Mouse (Mus musculus) CH12.LX (cell line): ENCODE measurements around the gene Rpl26. TPM values are rescaled to one million over a fixed set of nuclear protein-coding genes. Genes with fewer than 3 reads are reported as not detected.

Experiments used
- DNase-seq: peaks from one replicate; pipeline ENCODE4 v3.0.0-alpha.2; 2013; ENCODE audit errors: extremely low read depth
- H3K27ac ChIP-seq: 2 replicates; pipeline ENCODE4 v1.5.1; 2012; ENCODE audit warnings: low read depth, mild to moderate bottlenecking, control low read depth, moderate library complexity; ENCODE audit not compliant: insufficient read depth
- H3K27me3 ChIP-seq: replicated peaks from 2 replicates; pipeline ENCODE3; 2012; ENCODE audit warnings: inconsistent platforms
- H3K36me3 ChIP-seq, 2 experiments: replicated peaks in 1 of 2; 2 replicates each; pipeline versions ENCODE3 to v1.6.1; 2012; ENCODE audit warnings: inconsistent platforms in 1 of 2, low read length in 1 of 2, mild to moderate bottlenecking in 1 of 2, mixed read lengths in 1 of 2, moderate library complexity in 1 of 2; ENCODE audit not compliant: control insufficient read depth in 1 of 2, insufficient read depth in 1 of 2
- H3K4me1 ChIP-seq, 2 experiments: 2 replicates each; pipeline ENCODE4 v1.6.1; 2012; ENCODE audit warnings: inconsistent platforms in 1 of 2, moderate library complexity in 1 of 2; ENCODE audit not compliant: insufficient read depth in 2 of 2, control insufficient read depth in 1 of 2
- H3K4me2 ChIP-seq: 2 replicates; pipeline ENCODE4 v1.6.1; 2012; ENCODE audit warnings: low read depth, mild to moderate bottlenecking, control low read depth; ENCODE audit not compliant: poor library complexity, insufficient read depth, severe bottlenecking
- H3K4me3 ChIP-seq, 3 experiments: fragments of 150-350 bp in 1 of 3; sonication (generic) in 1 of 3; replicated peaks in 1 of 3; 2 replicates each; pipeline versions ENCODE3 to v1.5.1; 2011 to 2012; ENCODE audit warnings: low read depth in 2 of 3, low read length in 2 of 3, mild to moderate bottlenecking in 2 of 3, moderate library complexity in 2 of 3, control low read depth in 1 of 3, improper control_type of control experiment in 1 of 3, inconsistent platforms in 1 of 3, mixed read lengths in 1 of 3; ENCODE audit not compliant: poor library complexity in 1 of 3
- H3K79me2 ChIP-seq: replicated peaks from 2 replicates; pipeline ENCODE4 v1.6.1; 2012; ENCODE audit warnings: mild to moderate bottlenecking, moderate library complexity; ENCODE audit not compliant: control insufficient read depth, poor library complexity, insufficient read depth, severe bottlenecking; ENCODE audit errors: extremely low read depth
- H3K9ac ChIP-seq: 2 replicates; pipeline ENCODE4 v1.6.1; 2012; ENCODE audit warnings: low read depth, mild to moderate bottlenecking, control low read depth, moderate library complexity; ENCODE audit not compliant: insufficient read depth
- H3K9me3 ChIP-seq: replicated peaks from 2 replicates; pipeline ENCODE3; 2012; ENCODE audit warnings: low read length, inconsistent platforms, mixed read lengths
- BHLHE40 ChIP-seq: IDR thresholded peaks from 2 replicates; pipeline ENCODE4 v1.6.1; 2011; ENCODE audit warnings: mild to moderate bottlenecking, low read depth, low read length, improper control_type of control experiment
- CHD2 ChIP-seq: IDR thresholded peaks from 2 replicates; pipeline ENCODE4 v1.6.1; 2011; ENCODE audit warnings: low read length, improper control_type of control experiment
- EP300 ChIP-seq: IDR thresholded peaks from 2 replicates; pipeline ENCODE4 v1.6.1; 2011; ENCODE audit warnings: low read length, improper control_type of control experiment
- GABPA ChIP-seq: IDR thresholded peaks from 2 replicates; pipeline ENCODE4 v1.6.1; 2012; ENCODE audit warnings: low read depth, low read length, improper control_type of control experiment, inconsistent platforms; ENCODE audit not compliant: insufficient replicate concordance
- IRF4 ChIP-seq: IDR thresholded peaks from 2 replicates; pipeline ENCODE4 v1.6.1; 2014; ENCODE audit warnings: low read depth, mild to moderate bottlenecking, inconsistent platforms, low read length, improper control_type of control experiment
- JUN ChIP-seq: IDR thresholded peaks from 2 replicates; pipeline ENCODE4 v1.6.1; 2011; ENCODE audit warnings: low read depth, mild to moderate bottlenecking, low read length, improper control_type of control experiment, moderate library complexity; ENCODE audit not compliant: insufficient read depth
- MAZ ChIP-seq: IDR thresholded peaks from 2 replicates; pipeline ENCODE4 v1.6.1; 2012; ENCODE audit warnings: low read depth, mild to moderate bottlenecking, inconsistent platforms, low read length, improper control_type of control experiment, moderate library complexity
- MEF2A ChIP-seq: IDR thresholded peaks from 2 replicates; pipeline ENCODE4 v1.6.1; 2014; ENCODE audit warnings: low read depth, mild to moderate bottlenecking, inconsistent platforms, low read length, improper control_type of control experiment, borderline replicate concordance
- MXI1 ChIP-seq: IDR thresholded peaks from 2 replicates; pipeline ENCODE4 v1.6.1; 2011; ENCODE audit warnings: mild to moderate bottlenecking, low read depth, low read length, improper control_type of control experiment
- NELFE ChIP-seq: IDR thresholded peaks from 2 replicates; pipeline ENCODE4 v1.6.1; 2011; ENCODE audit warnings: low read depth, low read length, improper control_type of control experiment
- POLR2A ChIP-seq: IDR thresholded peaks from 2 replicates; pipeline ENCODE4 v1.6.1; 2011; ENCODE audit warnings: low read depth, mild to moderate bottlenecking, improper control_type of control experiment, low read length
- POLR2AphosphoS2 ChIP-seq: IDR thresholded peaks from 2 replicates; pipeline ENCODE4 v1.6.1; 2011; ENCODE audit warnings: low read depth, low read length, improper control_type of control experiment
- RAD21 ChIP-seq: IDR thresholded peaks from 2 replicates; pipeline ENCODE4 v1.6.1; 2011; ENCODE audit warnings: low read depth, mild to moderate bottlenecking, low read length, improper control_type of control experiment, moderate library complexity
- SIN3A ChIP-seq: IDR thresholded peaks from 2 replicates; pipeline ENCODE4 v1.6.1; 2012; ENCODE audit warnings: low read length, improper control_type of control experiment, inconsistent platforms
- SMC3 ChIP-seq: IDR thresholded peaks from 2 replicates; pipeline ENCODE4 v1.6.1; 2011; ENCODE audit warnings: low read depth, low read length, improper control_type of control experiment
- UBTF ChIP-seq: IDR thresholded peaks from 2 replicates; pipeline ENCODE4 v1.6.1; 2012; ENCODE audit warnings: low read depth, mild to moderate bottlenecking, inconsistent platforms, low read length, improper control_type of control experiment, moderate library complexity
- USF1 ChIP-seq: IDR thresholded peaks from 2 replicates; pipeline ENCODE4 v1.6.1; 2014; ENCODE audit warnings: low read depth, mild to moderate bottlenecking, inconsistent platforms, low read length, improper control_type of control experiment
- ZC3H11A ChIP-seq: IDR thresholded peaks from 2 replicates; pipeline ENCODE4 v1.6.1; 2012; ENCODE audit warnings: low read depth, mild to moderate bottlenecking, inconsistent platforms, low read length, improper control_type of control experiment
- ZNF384 ChIP-seq: IDR thresholded peaks from 2 replicates; pipeline ENCODE4 v1.6.1; 2012; ENCODE audit warnings: low read depth, low read length, improper control_type of control experiment, inconsistent platforms
- dilution Hi-C: fragments of 300-500 bp; cut with MboI; formaldehyde crosslinking; loops from 2 replicates; pipeline ENCODE4 v1.14.3; 2020; ENCODE audit warnings: low sequenced_read_pairs; ENCODE audit not compliant: extremely low pct_unique_long_range_greater_than_20kb, extremely low pct_ligation_motif_present
- in situ Hi-C: fragments of 300-500 bp; cut with MboI; formaldehyde crosslinking; loops from 3 replicates; pipeline ENCODE4 v1.14.3; 2019; ENCODE audit warnings: low sequenced_read_pairs, low pct_ligation_motif_present, low pct_unique_long_range_greater_than_20kb, mixed read lengths
- polyA plus RNA-seq: library from polyadenylated mRNA; unstranded; fragments of >175 nt; gene quantifications from 2 replicates; pipeline ENCODE4 v1.2.1, GENCODE M21; 2012; ENCODE audit warnings: low read depth; ENCODE audit not compliant: insufficient read length
- total RNA-seq, 2 experiments: library from RNA; depleted of rRNA; stranded (reverse); fragments of 300-350 nt in 1 of 2; fragments of >200 nt in 1 of 2; gene quantifications; 2 replicates each; pipeline ENCODE4 v1.2.3; 2012 to 2014

Gene Rpl26
- total and polyA plus RNA-seq, 3 experiments = 3,408 to 6,551 (median 6,508) TPM

GRCm38 (mm10) chr11:68890625-68891024 lies 10.8 kb upstream of the Rpl26 start:
- Histone ChIP-seq H3K27me3 (peaks cover 11% of the 10 kb centered on the region), H3K79me2 (no peaks in the 10 kb centered on the region), H3K4me1 (peaks cover 0 to 3% of the 10 kb centered on the region in 2 experiments; a peak in 1 of 4 replicates), H3K4me2 (no peak overlapping the region), H3K9ac (no peak overlapping the region), H3K4me3 (no peak overlapping the region), H3K9me3 (no peaks in the 10 kb centered on the region), H3K27ac (no peak overlapping the region), H3K36me3 (no peaks in the 10 kb centered on the region)
- DNase-seq = no peak
- TF ChIP-seq MXI1 = no peak
- no peak for TF ChIP-seq POLR2A
- TF ChIP-seq MAZ = no peak
- no peak for TF ChIP-seq SMC3
- no peak for TF ChIP-seq SIN3A
- TF ChIP-seq ZC3H11A = no peak
- no peak for TF ChIP-seq CHD2
- no peak for TF ChIP-seq NELFE
- TF ChIP-seq BHLHE40 = no peak
- TF ChIP-seq IRF4 = no peak
- TF ChIP-seq USF1 = no peak
- no peak for TF ChIP-seq UBTF
- in situ Hi-C loops = no loop called here
- dilution Hi-C loops = no loop called here

- no peak for DNase-seq
- H3K4me3 ChIP-seq = no peak overlapping the region
- no peaks in the 10 kb centered on the region for H3K9me3 ChIP-seq
- no peaks in the 10 kb centered on the region for H3K79me2 ChIP-seq
- dilution Hi-C loops (no loop called here), in situ Hi-C loops (no loop called here)
- no peaks in the 10 kb centered on the region for H3K36me3 ChIP-seq
- H3K4me2 ChIP-seq = no peak overlapping the region
- peaks cover 11% of the 10 kb centered on the region for H3K27me3 ChIP-seq
- H3K9ac ChIP-seq = no peak overlapping the region
- H3K4me1 ChIP-seq = peaks cover 0 to 3% of the 10 kb centered on the region in 2 experiments; a peak in 1 of 4 replicates
- no peak for TF ChIP-seq UBTF
- TF ChIP-seq MXI1 = no peak
- TF ChIP-seq ZC3H11A = no peak
- no peak for TF ChIP-seq NELFE
- no peak for TF ChIP-seq POLR2AphosphoS2
- TF ChIP-seq RAD21 = no peak
- TF ChIP-seq GABPA = no peak
- no peak for TF ChIP-seq JUN
- no peak for TF ChIP-seq IRF4
- no peak for TF ChIP-seq POLR2A
- TF ChIP-seq EP300 = no peak
- no peak for TF ChIP-seq MEF2A
- TF ChIP-seq ZNF384 = no peak
- no peak overlapping the region for H3K27ac ChIP-seq
Observed at GRCm38 (mm10) chr11:68891823-68892222, 9.6 kb upstream of the Rpl26 start.
